Mouse (Mus musculus): ENCODE data around the gene Szt2. TPM values are rescaled to one million over a fixed set of nuclear protein-coding genes. Genes with fewer than 3 reads are reported as not detected.

Szt2 gene
- polyA plus RNA-seq, 1 experiment from 2014 or later = 11.8 TPM

- H3K36me3 ChIP-seq = peaks cover 73% of the 10 kb centered on the region
Observed at GRCm38 (mm10) chr4:118401421-118401820, 7.7 kb downstream of the Szt2 start.

GRCm38 (mm10) chr4:118398400-118398799, 10.7 kb downstream of the Szt2 start:
- no peak overlapping the region for H3K4me3 ChIP-seq
- no peak for ATAC-seq (ENCODE audit: low FRiP score, low read depth)
- no peak overlapping the region for H3K9ac ChIP-seq
- H3K36me3 ChIP-seq = peaks cover 91% of the 10 kb centered on the region
- WGBS = 93% methylated on average over 6 of the region's 6 CpGs
- H3K27me3 ChIP-seq (replicated peaks) = no peaks in the 10 kb centered on the region
- no peak overlapping the region for H3K27ac ChIP-seq
- H3K4me2 ChIP-seq (replicated peaks) = no peak overlapping the region
- no peaks in the 10 kb centered on the region for H3K9me3 ChIP-seq
- H3K4me1 ChIP-seq = no peaks in the 10 kb centered on the region

More at GRCm38 (mm10) chr4:118401421-118401820, 7.7 kb downstream of the Szt2 start:
- Histone ChIP-seq H3K4me2 (replicated peaks) (no peak overlapping the region), H3K27me3 (replicated peaks) (no peaks in the 10 kb centered on the region), H3K4me1 (no peaks in the 10 kb centered on the region), H3K9me3 (no peaks in the 10 kb centered on the region), H3K27ac (no peak overlapping the region), H3K9ac (no peak overlapping the region), H3K4me3 (no peak overlapping the region)
- ATAC-seq (ENCODE audit: low FRiP score, low read depth) = no peak
- WGBS = 96% methylated on average over 3 of the region's 3 CpGs

- Histone ChIP-seq H3K27ac (no peak overlapping the region), H3K27me3 (replicated peaks) (no peaks in the 10 kb centered on the region), H3K4me1 (no peaks in the 10 kb centered on the region), H3K4me2 (replicated peaks) (no peak overlapping the region), H3K36me3 (peaks cover 91% of the 10 kb centered on the region), H3K4me3 (no peak overlapping the region), H3K9ac (no peak overlapping the region), H3K9me3 (no peaks in the 10 kb centered on the region)
- no peak for ATAC-seq (ENCODE audit: low FRiP score, low read depth)
- WGBS = 78% methylated on average over 3 of the region's 3 CpGs
Observed at GRCm38 (mm10) chr4:118396433-118396832, 12.6 kb downstream of the Szt2 start.

- Histone ChIP-seq H3K27me3 (replicated peaks) (no peaks in the 10 kb centered on the region), H3K4me3 (no peak overlapping the region), H3K9me3 (no peaks in the 10 kb centered on the region), H3K9ac (no peak overlapping the region), H3K27ac (no peak overlapping the region), H3K36me3 (peaks cover 96% of the 10 kb centered on the region), H3K4me2 (replicated peaks) (no peak overlapping the region), H3K4me1 (no peaks in the 10 kb centered on the region)
- ATAC-seq (ENCODE audit: low FRiP score, low read depth) = no peak
- WGBS = 90% methylated on average over 4 of the region's 4 CpGs
Observed at GRCm38 (mm10) chr4:118395289-118395688, 13.8 kb downstream of the Szt2 start.

GRCm38 (mm10) chr4:118394505-118394904, 14.6 kb downstream of the Szt2 start:
- no peak overlapping the region for H3K4me3 ChIP-seq
- no peak for ATAC-seq (ENCODE audit: low FRiP score, low read depth)
- no peaks in the 10 kb centered on the region for H3K27me3 ChIP-seq (replicated peaks)
- no peaks in the 10 kb centered on the region for H3K4me1 ChIP-seq
- H3K9me3 ChIP-seq = no peaks in the 10 kb centered on the region
- no peak overlapping the region for H3K9ac ChIP-seq
- WGBS = 94% methylated on average over 6 of the region's 6 CpGs
- peaks cover 99% of the 10 kb centered on the region for H3K36me3 ChIP-seq
- no peak overlapping the region for H3K27ac ChIP-seq
- H3K4me2 ChIP-seq (replicated peaks) = no peak overlapping the region

GRCm38 (mm10) chr4:118390146-118390545, 18.9 kb downstream of the Szt2 start:
- Histone ChIP-seq H3K4me3 (no peak overlapping the region), H3K4me2 (replicated peaks) (no peak overlapping the region), H3K9me3 (no peaks in the 10 kb centered on the region), H3K4me1 (no peaks in the 10 kb centered on the region), H3K9ac (no peak overlapping the region), H3K27me3 (replicated peaks) (no peaks in the 10 kb centered on the region), H3K27ac (no peak overlapping the region), H3K36me3 (peaks cover 100% of the 10 kb centered on the region)
- no peak for ATAC-seq (ENCODE audit: low FRiP score, low read depth)
- 94% methylated on average over 11 of the region's 11 CpGs for WGBS

- H3K27me3 ChIP-seq (replicated peaks) = no peaks in the 10 kb centered on the region
- H3K4me3 ChIP-seq = no peak overlapping the region
- no peak for ATAC-seq (ENCODE audit: low FRiP score, low read depth)
- no peaks in the 10 kb centered on the region for H3K4me1 ChIP-seq
- H3K4me2 ChIP-seq (replicated peaks) = no peak overlapping the region
- H3K9ac ChIP-seq = no peak overlapping the region
- no peaks in the 10 kb centered on the region for H3K9me3 ChIP-seq
- peaks cover 100% of the 10 kb centered on the region for H3K36me3 ChIP-seq
- 90% methylated on average over 8 of the region's 8 CpGs for WGBS
- no peak overlapping the region for H3K27ac ChIP-seq
Observed at GRCm38 (mm10) chr4:118387316-118387715, 21.8 kb downstream of the Szt2 start.

GRCm38 (mm10) chr4:118383271-118383670, 25.8 kb downstream of the Szt2 start:
- Histone ChIP-seq H3K36me3 (peaks cover 97% of the 10 kb centered on the region), H3K4me1 (no peaks in the 10 kb centered on the region), H3K9ac (no peak overlapping the region), H3K4me3 (no peak overlapping the region), H3K27me3 (replicated peaks) (no peaks in the 10 kb centered on the region), H3K27ac (no peak overlapping the region), H3K9me3 (no peaks in the 10 kb centered on the region), H3K4me2 (replicated peaks) (no peak overlapping the region)
- 97% methylated on average over 7 of the region's 7 CpGs for WGBS
- ATAC-seq (ENCODE audit: low FRiP score, low read depth) = no peak

GRCm38 (mm10) chr4:118375999-118376398, 33.1 kb downstream of the Szt2 start:
- Histone ChIP-seq H3K4me2 (replicated peaks) (no peak overlapping the region), H3K9ac (no peak overlapping the region), H3K27me3 (replicated peaks) (no peaks in the 10 kb centered on the region), H3K4me3 (no peak overlapping the region), H3K27ac (no peak overlapping the region), H3K4me1 (no peaks in the 10 kb centered on the region), H3K9me3 (no peaks in the 10 kb centered on the region), H3K36me3 (peaks cover 95% of the 10 kb centered on the region)
- no peak for ATAC-seq (ENCODE audit: low FRiP score, low read depth)
- WGBS = 95% methylated on average over 6 of the region's 6 CpGs

- Histone ChIP-seq H3K4me1 (no peaks in the 10 kb centered on the region), H3K4me3 (no peak overlapping the region), H3K9me3 (no peaks in the 10 kb centered on the region), H3K36me3 (peaks cover 92% of the 10 kb centered on the region), H3K9ac (no peak overlapping the region), H3K4me2 (replicated peaks) (no peak overlapping the region), H3K27me3 (replicated peaks) (no peaks in the 10 kb centered on the region), H3K27ac (no peak overlapping the region)
- 93% methylated on average over 13 of the region's 13 CpGs for WGBS
- no peak for ATAC-seq (ENCODE audit: low FRiP score, low read depth)
Observed at GRCm38 (mm10) chr4:118371822-118372221, 37.3 kb downstream of the Szt2 start.

- H3K9ac ChIP-seq = no peak overlapping the region
- WGBS = 93% methylated on average over 3 of the region's 3 CpGs
- no peak overlapping the region for H3K4me3 ChIP-seq
- H3K4me2 ChIP-seq (replicated peaks) = no peak overlapping the region
- H3K36me3 ChIP-seq = peaks cover 91% of the 10 kb centered on the region
- no peak overlapping the region for H3K27ac ChIP-seq
- no peaks in the 10 kb centered on the region for H3K4me1 ChIP-seq
- no peaks in the 10 kb centered on the region for H3K27me3 ChIP-seq (replicated peaks)
- H3K9me3 ChIP-seq = no peaks in the 10 kb centered on the region
- ATAC-seq (ENCODE audit: low FRiP score, low read depth) = no peak
Observed at GRCm38 (mm10) chr4:118368616-118369015, 40.5 kb downstream of the Szt2 start.

GRCm38 (mm10) chr4:118367551-118367950, 41.5 kb downstream of the Szt2 start:
- WGBS = 93% methylated on average over 12 of the region's 12 CpGs
- Histone ChIP-seq H3K9me3 (no peaks in the 10 kb centered on the region), H3K4me3 (no peak overlapping the region), H3K27me3 (replicated peaks) (no peaks in the 10 kb centered on the region), H3K9ac (no peak overlapping the region), H3K36me3 (peaks cover 91% of the 10 kb centered on the region), H3K4me2 (replicated peaks) (no peak overlapping the region), H3K27ac (no peak overlapping the region), H3K4me1 (no peaks in the 10 kb centered on the region)
- ATAC-seq (ENCODE audit: low FRiP score, low read depth) = no peak

GRCm38 (mm10) chr4:118365991-118366390, 43.1 kb downstream of the Szt2 start:
- WGBS = 94% methylated on average over 14 of the region's 14 CpGs
- no peak for ATAC-seq (ENCODE audit: low FRiP score, low read depth)
- no peak overlapping the region for H3K9ac ChIP-seq
- no peak overlapping the region for H3K4me3 ChIP-seq
- no peaks in the 10 kb centered on the region for H3K4me1 ChIP-seq
- no peak overlapping the region for H3K4me2 ChIP-seq (replicated peaks)
- H3K27me3 ChIP-seq (replicated peaks) = no peaks in the 10 kb centered on the region
- H3K27ac ChIP-seq = no peak overlapping the region
- H3K9me3 ChIP-seq = no peaks in the 10 kb centered on the region
- H3K36me3 ChIP-seq = peaks cover 89% of the 10 kb centered on the region
